Mouse (Mus musculus) right cerebral cortex, adult 18-20 months (tissue): ENCODE results near the gene Pld3.

Experiments
- DNase-seq: peaks from one replicate; pipeline ENCODE4 v3.0.0; 2022; ENCODE audit warnings: mixed read lengths

The Pld3 gene

DNA sequence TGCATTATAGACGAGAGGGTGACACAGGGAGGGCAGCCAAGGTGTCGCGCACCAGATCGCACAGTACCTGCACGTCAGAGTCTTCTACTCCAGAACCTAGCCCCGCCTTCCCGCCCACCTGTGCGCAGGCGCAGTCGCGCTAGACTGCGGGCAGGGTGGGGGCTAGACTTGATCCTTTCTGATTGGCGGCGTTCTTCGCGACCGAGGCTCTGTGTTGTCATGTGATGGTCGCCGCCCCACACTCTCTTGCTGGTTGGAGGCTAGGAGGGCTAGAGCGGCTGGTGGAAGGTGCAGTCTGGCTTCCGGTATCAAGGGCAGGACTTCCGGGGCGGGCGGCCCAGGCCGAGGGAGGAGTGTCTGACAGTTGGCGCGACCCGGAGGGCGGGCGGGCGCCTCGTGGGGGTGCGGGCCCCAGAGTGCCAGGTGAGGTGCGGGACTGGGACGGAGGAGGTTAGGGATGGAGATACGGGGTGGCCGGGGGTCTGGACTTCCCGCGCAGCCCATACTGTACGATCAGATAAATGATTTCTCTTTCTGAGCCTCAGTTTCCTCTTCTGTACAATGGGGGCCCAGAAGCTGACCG is at the start of gene Pld3, which contains the start of gene 2310022A10Rik:
Gene Pld3, minus strand, starts transcription at position 288 of the 583 bp plus-strand sequence.
Gene 2310022A10Rik, plus strand, starts transcription at position 303 of the 583 bp plus-strand sequence.
- DNase-seq = peak; percentile 99

DNA sequence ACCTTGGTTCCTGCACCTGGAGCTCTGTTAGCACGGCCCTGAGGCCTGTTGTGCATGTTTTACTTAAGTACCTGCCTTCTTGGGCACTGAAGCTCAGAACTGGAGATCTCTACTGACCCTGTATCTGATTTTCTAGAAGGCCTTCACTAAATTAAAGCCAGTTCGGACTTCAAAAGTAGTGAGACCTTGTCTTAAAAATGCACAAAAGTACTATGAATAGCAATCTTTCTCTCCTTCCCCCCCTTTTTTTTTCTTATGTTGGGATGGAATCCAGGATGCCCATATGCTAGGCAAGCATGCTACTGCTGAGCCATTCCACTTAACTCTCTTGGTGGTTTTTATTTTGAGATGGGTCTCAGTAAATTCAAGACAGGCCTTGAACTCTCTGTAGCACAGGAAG is 49.1 kb upstream of the Pld3 start:
- DNase-seq = no peak

DNA sequence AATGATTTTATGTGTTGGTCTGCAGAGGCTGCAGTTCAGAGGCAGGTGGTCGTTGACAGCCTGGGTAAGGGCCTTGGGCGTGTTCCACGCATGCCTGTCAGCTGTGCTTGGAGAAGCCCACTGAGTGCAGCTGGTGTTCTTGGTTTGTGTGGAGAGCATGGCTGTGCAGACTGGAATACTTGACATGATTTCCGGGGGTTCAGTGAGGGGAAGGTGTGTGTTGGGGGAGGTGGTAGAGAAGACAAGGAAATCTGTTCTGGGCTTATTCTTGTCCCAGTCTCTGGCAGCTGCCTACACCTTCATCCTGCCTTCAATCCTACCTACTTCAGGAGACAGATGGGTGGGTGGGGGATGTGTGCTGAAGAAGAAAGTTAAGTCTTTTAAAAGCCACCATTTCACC is 48.6 kb upstream of the Pld3 start:
- DNase-seq = peak; percentile 89

DNA sequence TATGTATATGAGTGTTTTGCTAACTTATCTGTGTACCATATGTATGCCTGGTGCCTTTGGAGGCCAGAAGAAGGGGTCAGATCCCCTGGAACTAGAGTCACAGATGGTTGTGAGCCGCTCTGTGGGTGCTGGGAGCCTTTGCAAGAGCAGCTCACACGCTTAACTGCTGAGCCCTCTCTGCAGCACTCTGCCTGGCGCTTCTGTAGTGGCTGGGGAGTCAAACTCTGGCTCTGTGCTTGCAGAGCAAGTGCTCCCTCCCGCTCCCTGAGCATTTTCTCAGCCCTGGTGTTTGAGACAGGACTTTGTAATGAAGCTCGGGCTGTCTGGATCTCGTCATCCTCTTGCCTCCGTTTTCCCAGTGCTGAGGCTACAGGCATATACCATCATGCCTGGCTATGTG is 45.0 kb upstream of the Pld3 start:
- no peak for DNase-seq

DNA sequence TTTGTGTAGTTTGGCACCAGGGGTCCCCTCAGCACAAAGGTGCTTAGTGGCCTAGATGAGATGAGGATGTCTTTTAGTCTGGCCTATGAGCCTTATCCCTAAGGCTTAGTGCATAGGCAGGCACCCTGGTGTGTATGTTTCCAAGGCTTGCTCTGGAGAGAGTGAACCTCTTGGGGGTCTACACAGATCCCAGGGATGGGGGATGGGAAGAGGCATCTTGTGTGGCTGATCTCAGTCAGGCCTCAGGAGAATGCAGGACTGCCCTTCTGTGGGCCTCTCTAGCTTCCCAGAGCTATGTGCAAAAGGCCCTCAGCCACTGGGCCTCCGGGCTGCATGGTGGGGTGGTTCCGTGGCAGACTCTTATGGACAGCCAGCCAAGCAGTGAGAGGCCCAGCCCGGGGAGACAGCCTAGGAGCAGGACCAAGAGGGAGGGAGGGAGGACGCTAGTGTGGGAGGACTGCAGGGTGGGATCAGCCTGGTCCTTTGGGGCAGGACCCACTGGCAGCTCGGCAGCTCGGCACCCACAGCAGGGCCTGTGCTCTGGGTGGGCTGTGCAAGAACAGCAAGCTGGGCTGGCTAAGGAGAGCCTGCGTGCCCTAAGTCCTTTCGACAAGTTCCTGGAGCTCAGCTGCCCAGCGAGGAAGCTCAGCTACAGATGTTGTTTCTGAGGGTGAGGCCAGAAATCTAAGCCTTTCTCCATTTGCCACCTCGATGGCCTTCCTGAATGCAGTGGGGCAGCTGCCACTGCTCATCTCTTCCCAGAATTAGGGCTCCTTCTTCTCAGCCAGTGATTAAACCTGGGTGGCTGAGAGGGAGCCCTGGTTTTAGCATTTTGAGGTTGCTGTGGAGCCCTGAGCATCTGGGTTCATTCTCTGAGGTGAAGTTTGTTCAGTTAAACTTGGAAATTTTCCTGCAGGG is 43.8 kb upstream of the Pld3 start:
- DNase-seq = no peak

DNA sequence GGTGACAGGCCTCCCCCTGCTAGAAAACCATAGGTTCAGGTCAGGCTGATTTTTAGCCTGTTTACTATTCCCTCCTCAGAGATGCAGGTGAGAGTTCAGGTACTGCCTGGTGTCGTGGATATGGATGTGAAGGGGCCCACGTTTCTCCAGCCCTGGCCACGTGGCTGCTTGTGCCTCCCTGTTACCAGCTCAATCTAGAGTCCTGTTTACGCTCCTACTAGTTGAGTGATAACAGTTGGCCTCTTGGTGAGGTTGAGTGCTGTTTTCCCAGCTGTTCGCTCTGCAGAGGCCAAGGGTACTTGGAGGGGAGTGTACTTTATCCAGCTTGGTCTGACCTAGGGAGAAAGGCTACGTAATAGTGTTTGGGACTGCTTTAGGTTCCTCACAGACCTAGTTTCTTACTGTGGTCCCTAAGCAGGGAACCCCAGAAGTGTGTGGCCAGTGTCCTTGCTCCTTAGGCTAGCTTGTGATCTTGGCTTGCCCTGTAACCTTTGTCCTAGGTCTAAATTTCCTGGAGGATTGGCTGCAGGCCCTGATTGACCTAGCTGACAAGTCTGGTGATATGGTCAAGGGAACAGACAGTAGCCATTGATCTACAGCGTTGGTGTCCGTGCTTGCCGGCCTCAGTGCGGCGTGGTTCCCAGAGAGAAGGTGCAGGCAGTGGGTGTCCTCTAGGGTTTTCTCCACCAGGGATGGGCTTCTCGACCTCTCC is 40.1 kb upstream of the Pld3 start:
- no peak for DNase-seq

DNA sequence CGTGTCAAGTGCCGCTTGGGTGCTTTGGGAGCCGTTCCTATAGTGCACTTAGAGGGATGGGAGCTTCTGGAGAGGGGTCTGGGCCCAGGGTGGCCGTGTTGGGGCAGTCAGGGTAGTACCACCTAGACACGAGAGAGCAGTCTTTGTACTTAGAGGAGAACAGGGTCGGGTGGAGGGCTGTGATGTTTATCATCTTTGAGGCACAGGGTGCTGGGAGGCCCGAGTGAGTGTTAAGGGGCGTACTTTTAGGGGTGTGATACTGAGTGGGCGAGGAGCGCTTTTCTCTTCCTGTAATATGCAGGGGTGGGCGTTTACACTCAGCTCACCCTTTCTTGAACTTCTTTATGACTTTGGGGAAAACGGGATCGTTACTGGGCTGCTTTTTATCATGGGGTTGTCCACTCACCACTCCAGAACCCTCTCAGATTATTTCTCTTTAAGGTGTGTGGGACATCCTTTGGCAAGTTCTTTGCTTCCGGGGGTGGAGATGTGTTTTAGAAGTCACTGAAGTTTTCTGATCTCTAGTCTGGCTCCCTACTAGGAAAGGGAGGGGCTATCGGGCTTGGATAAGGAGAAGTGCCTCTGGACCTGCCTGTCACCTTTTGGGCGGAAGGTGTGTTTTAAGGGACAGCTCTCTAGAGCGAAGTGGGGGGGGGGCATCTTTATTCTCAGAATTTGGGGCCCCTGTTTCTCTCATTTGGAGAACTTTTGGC is 39.4 kb upstream of the Pld3 start:
- DNase-seq = peak; percentile 56

DNA sequence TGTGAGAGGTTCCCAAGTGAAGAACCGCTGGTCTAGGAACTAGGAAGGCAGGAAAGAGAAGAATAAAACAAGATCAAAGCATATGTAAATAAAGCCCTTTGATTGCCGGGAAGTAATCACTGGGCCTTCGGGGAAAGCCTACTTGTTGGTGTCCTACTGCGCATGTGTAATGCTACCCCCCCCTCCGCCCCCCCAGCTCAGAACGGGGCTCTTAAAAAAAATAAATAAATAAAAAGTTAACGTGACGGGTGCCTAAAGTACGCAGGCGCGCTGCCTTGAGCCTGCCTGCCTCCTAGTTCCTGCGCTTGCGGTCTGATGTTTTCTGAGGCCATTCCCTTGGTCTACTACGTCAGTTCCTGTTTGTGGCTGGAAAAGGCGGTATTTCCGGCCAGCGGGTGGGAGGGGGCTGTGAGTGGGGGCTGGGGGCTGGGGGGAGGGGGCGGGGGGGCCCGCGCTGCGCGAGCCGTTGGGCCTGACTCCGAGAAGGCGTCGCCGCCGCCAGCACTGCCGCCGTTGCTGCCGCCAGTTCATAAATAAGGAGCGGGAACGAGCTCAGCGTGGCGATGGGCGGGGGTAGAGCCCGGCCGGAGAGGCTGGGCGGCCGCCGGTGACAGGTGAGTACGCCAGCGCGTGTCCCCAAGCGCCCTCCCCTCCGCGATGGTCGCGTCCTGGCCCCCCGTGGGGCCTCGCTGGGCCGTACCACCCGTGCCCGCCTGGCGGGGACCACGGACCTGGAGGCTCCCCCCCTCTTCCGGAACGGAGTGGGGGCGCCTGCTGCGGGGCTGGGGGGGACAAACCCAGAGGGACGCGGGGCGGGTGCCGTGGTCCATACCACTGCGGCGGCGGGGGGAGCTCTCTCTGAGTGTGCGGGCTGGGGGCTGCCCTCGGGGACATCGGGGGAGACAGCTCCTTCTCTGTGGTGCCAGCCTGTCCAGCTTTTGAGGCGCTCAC is 38.5 kb upstream of the Pld3 start, which contains the start of gene Akt2:
Gene Akt2, plus strand, starts transcription at position 287 of the 951 bp plus-strand sequence.
- DNase-seq = peak; percentile 95

DNA sequence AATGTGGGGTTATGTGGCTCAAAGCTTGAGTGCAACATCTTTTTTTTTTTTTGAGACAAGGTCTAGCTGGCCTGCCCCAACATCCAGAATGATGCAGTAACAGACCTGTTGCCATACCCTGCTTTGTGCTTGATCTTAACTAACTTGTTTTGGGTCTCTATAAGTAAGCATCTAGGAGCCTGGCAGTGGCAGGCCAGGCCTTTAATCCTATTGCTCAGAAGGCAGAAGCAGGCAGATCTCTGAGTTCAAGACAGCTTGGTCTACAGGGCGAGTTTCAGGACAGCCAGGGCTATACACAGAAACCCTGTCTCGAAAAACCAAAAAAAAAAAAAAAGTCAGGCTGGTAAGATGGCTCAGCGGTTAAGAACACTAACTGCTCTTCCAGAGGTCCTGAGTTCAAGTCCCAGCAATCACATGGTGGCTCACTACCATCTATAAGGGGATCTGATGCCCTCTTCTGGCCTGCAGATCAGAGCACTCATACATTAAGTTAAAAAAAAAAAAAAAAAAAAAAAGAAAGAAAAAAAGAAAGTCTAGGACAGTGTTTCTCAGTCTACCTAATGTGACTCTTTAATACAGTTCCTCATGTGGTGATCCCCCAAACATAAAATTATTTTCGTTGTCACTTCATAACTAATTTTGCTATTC is 37.7 kb upstream of the Pld3 start:
- DNase-seq = no peak

DNA sequence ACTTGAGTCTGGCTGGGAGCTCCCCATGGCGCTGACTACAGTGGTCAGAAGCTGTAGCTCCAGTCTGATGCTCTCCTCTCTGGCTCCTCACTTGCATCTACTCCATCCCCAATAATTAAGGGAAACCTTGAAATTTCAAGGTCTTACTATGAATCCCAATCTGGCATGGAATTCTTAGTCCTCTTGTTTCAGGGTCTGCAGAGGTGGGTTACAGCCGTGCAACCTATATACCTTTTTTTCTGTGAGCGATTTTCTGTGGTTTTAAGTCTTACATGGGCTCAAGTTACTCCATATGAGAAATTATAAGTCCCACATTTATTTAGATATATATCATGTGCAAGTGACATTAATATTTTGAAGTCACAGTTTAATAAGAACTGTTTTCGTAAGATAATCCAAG is 37.1 kb upstream of the Pld3 start:
- no peak for DNase-seq

DNA sequence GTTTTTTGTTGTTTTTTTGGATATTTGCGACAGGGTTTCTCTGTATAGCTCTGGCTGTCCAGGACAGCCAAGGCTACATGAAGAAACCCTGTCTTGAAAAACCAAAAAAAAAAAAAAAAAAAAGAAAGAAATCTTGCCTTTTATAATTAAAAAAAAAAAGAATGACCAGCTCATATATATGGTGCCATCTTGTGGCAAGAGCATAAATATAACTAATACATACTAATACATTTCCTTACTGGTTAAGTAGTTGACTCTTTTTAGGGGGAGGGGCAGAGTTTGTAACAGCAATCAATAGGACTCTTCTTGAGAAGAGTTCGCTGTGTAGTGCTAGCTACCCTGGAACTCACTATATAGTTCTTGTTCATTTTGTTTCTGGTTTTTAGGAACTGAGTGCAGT is 34.7 kb upstream of the Pld3 start:
- DNase-seq = no peak

DNA sequence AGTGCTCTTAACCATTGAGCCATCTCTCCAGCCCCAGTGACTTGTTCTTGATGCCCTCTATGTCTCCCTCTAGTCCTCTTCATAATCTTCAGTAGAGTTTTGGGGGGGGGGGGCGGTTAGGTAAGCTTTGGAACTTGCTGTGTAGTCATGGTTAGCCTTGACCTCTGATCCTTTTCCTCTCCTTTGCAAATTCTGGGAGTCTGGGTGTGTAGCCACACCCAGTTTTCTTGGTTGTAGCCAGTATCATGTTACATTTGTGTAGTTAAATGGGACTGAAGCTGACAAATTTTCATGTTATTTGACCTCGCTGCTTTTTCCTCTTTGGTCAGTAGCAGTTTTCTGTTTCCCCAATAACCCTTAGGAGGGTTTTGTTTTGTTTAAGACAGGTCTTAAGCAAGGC is 33.8 kb upstream of the Pld3 start:
- no peak for DNase-seq

DNA sequence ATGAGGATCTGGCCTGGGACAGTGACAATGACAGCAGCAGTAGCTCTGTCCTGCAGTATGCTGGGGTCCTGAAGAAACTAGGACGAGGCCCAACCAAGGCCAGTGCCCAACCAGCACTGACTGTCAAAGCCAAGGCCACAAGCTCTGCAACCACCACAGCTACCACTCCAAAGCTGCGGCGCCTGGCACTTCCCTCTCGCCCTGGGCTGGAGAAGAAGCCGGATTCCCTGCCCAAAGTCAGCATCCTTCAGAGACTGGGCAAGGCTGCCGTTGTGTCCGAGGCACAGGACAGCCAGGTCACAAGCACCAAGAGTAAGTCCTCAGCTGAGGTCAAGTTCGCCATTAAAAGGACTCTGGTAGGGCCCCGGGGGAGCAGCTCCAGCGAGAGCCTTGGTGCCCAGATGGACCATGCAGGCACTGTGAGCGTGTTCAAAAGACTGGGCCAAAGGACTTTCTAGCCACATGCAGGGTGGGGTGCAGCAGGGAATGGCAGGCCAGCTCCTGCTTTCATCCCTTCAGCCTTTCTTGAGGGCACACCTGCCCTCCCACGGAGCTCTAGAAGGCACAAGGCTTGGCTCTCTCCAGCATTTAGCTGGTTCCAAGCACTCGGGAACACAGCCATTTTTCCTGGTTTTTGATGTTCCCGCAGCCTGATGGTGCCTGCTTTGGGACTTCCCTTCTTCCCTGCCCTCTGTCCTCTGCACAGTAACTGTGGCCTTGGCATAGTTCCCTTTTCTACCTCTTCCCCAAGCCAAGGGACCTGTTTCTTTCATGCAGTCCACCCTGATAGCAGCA is 27.6 kb upstream of the Pld3 start:
- DNase-seq = no peak

DNA sequence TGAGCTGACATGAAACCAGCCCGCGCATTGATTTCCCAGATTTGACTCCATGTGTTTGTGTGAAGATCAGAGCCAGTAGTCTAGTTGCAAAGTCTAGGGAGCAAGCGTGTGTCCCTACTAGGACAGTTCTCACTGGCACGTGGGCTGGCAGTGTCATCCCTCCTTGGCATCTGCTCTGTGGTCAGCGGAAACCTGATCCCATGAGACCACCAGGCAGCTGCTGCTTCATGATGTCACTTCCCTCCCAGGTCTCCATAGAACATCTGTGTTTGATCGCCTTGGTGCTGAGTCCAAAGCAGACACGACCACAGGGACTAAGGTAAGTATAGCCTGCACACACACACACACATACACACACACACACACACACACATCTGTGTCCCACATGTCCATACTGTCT is 25.4 kb upstream of the Pld3 start:
- DNase-seq = no peak

DNA sequence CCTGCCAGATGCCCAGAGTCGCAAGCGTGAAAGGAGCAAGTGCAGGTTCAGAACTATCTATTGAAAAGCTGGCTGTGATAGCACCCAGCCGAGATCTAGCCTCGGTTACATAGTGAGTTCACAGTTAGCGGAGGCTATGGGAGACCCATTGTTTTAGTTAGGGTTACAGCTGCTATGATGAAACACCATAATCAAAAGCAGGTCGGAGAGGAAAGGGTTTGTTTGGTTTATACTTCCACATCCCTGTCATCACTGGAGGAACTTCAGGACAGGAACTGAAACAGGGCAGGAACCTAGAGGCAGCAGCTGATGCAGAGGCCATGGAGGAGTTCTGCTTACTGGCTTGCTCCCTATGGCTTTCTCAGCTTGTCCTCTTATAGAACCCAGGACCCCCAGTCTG is 24.6 kb upstream of the Pld3 start:
- DNase-seq = no peak

DNA sequence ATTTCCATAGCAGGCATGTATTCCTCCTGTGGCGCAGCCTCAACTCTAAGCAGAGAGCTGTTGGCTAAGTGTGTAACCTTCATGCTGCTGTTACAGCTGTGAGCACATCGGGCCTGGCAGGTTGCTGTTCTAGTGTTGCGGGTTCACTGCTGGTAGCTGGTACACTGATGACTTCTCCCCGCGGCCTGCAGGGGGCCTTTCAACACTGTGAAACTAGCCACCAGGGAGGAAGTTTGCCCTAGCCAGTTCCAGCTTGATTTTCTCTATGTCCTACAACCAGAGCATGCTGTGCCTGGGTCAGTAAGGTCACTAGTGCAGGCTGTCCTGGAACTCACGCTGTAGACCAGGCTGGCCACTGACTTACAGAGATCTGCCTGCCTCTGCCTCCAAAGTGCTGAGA is 23.9 kb upstream of the Pld3 start:
- peak; percentile 38 for DNase-seq

DNA sequence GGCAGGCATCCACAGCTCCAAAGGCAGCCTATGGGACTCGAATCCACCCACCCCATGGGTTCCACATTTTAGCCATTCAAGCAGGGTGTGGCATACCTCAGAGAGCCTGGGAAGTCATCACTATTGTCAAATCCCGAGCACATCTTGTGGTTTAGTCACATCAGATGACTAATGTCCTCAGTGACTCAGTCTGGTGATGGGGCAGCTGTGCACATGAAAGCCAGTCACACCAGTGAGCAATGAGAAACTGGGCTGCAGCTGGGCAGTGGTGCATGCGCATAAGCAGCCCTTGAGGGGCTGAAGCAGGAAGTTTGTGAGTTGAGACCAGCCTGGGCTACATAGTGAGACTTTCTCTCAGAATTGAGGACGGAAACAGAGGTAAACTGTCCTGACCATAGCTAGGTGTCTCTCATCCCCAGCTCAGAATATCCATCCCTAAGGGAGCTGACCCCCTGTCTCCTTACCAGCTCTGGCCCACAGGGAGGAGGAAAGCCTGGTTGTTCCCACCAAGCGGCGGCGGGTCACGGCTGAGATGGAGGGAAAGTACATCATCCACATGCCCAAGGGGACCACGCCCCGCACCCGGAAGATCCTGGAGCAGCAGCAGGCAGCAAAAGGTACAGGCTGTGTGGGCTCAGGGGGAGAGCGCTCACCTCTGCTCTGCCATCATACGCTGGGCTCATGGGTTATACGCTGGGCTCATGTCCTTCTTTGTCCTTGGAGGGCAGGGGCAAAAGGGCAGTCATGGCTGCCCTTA is 21.3 kb upstream of the Pld3 start:
- DNase-seq = no peak

DNA sequence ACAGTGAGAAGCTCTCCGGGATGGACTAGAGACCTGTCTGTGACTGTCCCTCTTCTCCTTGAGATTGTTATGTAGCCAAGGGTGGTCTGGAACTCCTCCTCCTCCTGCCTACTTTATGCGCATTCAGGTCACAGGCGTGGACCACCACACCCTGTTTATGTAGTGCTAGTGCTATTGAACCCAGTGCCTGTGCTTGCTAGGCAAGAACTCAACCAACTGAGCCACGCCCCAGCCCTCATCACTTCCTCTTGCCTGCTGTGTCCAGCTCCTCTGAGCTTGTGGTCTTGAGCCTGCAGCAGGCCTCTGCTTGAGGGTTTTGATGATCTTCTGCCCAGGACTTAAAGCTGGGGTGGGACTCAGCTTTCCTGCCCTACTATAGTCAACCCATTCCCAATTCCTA is 19.1 kb upstream of the Pld3 start:
- no peak for DNase-seq

DNA sequence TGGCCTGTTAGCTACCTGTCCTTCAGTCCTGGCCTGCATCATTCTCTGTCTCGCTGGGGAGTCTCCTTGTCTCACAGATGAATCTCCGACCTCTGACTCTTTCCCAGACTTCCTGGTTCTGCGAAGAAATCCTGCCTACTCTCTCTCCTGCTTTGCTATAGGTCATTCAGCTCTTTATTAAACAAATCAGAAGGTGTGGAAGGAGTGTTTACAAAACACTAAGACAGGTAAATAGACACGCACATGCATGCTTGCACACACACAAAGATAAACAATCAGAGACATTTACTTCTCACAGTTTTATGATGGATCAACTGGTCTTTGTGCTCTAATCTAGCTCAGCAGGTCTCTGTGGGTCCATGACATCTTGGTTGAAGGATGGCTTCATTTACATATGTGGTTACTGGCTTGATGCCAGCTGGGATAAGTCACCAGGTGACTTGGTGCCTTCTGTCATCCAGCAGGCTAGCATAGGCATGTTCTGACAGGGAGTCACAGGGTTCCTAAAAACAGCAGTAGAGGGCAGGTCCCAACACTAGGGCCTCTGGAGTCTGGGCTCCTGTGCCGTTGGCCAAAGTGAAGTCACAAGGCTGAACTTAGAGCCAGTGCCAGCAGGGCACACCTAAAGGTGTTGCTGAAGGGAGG is 16.7 kb upstream of the Pld3 start:
- DNase-seq = no peak
